Mouse (Mus musculus) urinary bladder, postnatal 10 days (tissue): ENCODE data around the gene Flt4.

Experiments used
- DNase-seq: peaks from one replicate; pipeline ENCODE4 v3.0.0; 2022; ENCODE audit warnings: low spot score

Flt4 gene

DNA sequence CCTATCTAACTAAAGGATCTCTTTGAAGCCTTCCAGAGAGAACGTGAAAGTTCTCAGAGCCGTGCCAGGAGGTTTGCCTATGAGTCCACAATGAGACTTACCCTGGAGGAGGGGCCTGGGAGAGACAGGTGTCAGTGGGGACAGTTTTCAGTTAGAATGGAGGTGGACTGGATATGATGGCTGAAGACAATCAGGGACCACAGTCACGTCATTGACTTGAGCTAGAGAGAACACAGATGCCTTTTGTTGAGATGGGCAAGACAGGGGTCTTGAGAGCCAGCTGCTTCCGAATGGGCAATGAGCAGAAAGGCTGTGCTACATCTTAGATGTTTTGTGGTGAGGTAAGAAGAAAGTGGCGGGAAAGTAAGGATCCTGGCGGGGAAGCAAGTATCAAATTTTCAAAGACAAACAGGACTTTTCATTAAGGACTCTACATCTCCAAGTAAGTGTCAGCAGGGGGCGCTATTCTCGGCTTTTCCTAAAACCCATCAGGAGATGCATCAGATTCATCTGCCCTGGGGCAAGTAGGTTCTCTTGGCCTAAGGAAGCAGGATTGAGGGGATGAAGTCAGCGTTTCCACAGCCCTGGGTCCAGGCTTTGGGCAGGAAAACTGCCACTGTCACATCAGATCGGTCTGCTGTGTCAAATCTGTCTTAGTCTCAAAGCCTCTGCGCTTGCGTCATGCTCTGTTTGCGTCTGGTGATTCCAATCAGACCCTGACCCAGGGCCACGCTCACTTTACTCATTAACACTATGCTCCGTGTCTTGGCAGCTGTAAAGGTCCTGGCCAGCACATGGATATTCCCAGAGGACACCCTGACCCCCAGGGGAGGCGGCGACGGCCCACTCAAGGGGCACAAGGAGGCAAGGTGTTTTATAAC, 41.3 kb downstream of the Flt4 start:
- no peak for DNase-seq

DNA sequence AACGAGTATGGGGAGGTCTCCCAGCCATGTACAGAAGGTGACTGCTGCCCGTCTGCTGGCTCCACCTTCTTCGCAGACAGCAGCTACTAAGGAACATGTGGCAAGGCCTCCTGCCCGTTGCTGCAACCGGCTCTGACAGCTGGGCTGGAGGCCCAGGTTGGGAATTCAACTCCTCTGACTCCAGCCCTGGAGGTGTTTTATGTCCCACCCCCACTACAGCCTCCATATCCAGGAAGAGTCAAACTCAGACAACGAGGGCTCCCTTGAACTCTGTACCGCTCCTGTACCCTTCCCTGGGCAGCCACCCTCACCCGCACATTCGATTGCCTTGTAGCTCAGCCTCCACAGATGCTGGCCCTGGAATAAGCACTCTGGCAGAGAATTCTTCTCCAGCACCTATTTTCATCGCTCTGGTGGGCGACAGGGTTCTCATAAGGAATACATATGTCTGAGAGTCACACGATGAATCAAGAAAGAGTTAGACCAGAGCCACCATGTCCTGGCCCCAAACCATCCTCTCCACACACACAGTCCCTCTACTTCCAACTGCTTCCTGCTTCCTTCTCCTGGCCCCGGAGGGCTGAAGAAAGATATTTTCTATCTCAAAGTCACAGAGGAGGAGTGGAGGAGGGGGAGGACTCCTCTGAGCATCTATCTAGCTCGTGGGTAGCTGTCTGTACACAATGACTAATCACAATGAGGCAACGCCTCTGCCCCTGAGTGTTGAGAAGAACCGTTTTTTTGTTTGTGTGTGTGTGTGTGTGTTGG, 42.1 kb downstream of the Flt4 start:
- no peak for DNase-seq

DNA sequence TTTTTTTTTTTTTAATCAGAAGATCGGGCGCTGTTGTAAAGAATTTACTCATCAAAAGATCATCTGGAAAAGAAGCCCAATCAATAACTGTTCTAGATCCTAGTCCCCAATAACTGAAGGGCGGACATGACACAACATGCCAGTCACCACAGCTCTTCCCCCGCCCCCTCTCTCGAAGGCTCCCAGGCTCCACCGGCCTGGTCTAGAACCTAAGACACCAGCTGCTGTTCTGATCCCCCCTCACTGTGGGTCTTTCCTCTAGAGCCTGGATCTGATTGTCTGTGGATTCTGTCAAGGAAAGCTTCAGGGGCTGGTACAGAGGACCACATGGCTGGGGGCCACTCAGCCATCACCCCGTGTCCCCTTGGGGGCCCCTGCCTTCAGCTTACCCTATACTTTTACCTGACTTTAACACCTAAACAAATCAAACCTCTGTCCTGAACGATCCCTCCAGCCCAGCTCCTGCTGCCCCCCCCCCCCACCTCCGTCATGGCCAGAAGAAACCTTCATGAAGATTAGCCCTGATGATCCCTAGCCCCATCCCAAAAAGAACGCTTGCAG, 42.8 kb downstream of the Flt4 start:
- DNase-seq: no peak

DNA sequence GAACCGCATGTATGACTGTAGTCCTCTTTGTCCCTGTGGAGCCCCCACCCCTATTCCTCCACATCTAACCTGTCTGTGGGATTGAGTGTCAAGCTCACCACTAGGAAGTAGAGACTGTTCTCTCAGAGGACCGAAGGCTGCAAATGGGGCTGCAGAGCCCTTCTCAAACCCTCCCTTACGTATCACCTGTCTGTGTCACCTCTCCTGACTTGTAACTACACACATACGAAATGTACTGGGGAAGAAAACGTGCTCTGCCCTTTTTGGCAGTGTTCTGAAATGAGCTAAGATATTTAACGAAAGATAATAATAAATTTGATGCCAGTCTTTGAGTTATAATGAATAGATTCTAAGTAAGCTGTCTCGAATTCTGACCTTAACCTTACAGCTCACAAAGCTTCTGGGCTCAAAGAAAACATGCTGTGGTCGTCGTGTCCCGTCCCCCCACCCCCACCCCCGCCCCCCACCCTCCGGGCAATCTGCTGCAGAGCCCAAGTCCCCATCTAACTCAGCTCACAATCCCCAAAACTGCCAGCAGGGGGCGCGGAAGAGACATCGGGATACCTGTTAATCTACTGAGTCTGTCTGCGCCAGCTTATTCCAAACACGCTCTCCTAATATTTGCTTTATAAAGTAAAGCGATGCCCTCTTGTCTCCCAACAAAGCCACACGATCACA, 43.5 kb downstream of the Flt4 start:
- DNase-seq: peak; percentile 52

DNA sequence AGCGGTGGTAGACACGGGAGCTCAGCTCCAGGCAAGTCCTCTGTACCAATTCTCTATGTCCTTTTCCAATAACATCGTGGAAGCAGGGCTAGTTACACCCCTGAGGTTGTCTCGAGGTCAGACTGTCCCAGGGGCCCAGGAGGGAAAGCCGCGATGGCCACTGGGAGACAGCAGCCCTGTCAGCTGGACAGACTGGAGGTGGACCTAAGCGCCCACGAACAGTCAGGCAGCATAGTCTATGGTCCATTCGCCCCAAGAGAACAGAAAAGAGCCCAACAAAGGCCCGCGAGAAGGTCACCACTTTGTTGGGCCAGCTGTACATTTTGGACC, 44.0 kb downstream of the Flt4 start:
- no peak for DNase-seq

DNA sequence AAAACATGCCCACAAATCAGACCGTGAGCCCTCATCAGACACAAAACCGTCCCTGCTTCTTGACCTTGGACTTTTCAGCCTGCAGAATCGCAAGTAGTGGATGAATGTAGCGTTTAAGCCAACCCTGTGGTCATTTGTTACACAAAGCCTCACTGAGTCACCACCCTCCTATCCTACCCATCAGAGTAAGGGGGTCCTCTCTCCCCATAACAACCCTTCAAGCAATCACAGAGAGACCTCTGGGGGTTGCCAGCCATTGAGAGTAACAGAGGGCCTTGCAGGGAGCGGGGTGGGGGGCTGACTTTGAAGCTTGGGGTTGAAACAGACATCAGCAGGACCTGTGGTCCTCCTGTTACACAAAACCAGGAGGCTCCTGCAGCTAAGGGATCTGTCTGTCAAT, 45.6 kb downstream of the Flt4 start:
- no peak for DNase-seq

DNA sequence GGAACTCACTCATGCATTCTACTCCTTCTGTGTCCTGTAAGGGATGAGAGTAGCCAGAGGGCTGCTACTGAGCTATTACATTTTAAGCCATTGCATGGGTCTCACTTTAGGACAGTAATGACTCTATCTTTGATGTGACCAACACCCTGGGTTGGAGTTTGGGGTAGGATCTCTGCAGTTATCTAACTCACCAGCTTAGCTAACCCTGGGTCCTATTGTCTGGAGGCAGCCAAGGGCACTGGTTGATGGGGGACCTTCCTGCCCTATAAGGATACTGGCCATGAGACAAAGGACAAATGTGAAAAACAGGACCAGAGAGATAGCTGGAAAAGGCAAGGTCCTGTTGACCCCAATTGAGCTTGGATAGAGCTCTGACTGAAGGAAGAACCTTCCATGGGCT, 46.4 kb downstream of the Flt4 start:
- no peak for DNase-seq

DNA sequence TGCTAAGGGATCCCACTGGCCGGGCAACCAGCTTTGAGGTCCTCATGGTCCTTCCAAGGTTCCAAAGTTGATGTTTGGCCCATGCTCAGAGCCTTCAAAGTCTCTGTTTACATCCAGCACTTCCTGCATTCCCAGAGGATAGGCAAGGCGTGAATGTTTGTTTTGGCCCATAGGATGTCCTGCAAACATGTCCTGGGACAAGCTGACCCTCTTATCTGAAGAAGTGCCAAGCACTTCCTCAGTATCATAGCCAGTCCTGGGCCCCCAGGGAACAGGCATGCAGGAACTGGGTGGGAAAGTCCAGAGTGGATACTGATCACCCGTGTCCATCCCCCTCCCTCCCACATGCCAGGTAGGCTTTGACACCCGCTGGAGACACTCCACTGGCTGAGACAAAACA, 49.0 kb downstream of the Flt4 start:
- DNase-seq: no peak

DNA sequence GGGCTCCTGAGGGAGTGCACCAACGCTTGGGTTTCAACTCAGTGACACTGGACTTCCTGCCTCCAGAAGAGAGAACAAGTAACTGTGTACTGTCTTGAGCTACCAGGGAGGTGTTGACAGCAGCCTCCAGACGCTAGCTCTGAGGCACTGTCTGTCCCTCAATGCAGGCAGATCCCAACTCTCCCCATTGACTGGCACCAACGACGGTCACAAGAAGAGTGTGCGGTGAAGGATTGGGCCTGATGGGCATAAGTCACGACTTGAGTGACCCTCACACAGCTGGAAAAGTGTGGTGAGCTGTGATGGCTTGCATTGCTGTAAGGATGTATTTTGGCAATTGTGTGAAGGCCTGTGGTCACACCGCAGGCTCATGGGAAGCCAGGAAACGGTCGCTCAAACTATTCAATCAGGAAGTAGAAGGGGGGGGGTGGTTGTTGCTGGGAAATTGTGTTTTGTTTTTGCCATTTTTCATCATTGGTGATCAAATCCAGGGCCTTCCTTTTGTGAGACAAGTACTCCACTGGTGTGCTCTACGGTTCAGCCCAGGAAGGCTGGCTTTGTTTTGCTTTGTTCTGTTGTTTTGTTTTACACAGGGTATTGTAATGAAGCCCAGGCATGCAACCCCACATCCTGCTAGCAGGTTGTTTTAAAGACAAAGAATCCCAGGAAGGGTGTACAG, 49.9 kb downstream of the Flt4 start:
- no peak for DNase-seq

DNA sequence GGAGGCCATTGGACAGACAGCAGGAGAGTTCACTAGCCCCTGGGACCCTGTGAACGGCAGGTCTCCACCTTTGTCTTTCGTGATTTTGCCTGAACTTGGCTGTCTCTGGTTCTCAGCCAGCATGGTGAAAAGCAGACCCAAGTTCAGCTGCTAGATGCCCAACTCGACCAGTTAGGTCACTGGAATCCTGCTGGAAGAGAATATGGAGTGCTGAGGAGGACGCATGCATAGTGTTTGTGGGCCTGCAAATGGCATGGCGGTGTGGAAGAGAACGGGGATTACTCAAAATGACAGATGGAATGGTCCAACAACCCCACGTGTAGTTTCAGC, 50.4 kb downstream of the Flt4 start:
- DNase-seq: no peak

DNA sequence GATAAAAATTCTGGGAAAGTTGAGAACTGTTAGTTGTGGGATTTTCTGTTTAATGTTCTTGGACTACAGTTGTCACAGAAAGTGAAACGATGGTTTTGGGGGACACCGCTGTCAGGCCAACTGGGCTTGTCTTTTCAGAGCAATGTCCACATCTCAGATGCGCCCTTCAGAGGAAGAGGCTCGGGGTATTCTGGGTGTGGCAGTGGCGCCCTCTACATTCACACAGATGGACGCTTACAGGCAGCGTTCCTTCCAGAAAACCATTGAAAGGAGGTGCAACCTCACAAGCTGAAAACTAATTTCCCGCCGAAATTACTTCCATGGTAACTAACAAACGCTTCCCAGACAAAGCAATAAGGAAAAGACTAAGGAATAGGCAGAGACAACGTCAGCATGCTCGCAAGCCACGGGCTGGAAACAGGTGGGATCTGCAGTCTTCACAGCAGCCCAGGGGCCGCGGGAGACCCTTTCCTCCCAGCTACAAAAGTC, 53.3 kb downstream of the Flt4 start:
- no peak for DNase-seq

DNA sequence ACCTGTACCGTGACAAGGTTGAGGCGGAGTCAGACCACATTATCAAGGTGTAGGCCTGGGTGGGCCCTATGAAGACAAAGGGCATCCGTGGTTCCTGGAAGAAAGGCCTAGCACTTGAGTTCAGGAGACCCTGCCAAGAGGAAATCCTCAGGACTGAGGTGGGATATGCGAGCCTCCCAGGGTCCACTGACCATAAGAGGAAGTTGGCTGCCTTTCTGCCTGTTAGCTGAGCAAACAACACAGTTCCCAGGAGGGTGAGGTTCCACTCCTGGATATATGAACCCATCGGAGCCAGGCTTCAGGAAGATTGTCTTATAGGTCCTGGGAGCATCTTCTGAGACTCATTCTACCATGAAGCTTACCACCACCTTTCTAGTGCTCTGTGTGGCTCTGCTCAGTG, 54.2 kb downstream of the Flt4 start, which contains the start of gene Scgb3a1:
Gene Scgb3a1, plus strand, starts transcription at position 301 of the 400 bp plus-strand sequence.
- DNase-seq: no peak

DNA sequence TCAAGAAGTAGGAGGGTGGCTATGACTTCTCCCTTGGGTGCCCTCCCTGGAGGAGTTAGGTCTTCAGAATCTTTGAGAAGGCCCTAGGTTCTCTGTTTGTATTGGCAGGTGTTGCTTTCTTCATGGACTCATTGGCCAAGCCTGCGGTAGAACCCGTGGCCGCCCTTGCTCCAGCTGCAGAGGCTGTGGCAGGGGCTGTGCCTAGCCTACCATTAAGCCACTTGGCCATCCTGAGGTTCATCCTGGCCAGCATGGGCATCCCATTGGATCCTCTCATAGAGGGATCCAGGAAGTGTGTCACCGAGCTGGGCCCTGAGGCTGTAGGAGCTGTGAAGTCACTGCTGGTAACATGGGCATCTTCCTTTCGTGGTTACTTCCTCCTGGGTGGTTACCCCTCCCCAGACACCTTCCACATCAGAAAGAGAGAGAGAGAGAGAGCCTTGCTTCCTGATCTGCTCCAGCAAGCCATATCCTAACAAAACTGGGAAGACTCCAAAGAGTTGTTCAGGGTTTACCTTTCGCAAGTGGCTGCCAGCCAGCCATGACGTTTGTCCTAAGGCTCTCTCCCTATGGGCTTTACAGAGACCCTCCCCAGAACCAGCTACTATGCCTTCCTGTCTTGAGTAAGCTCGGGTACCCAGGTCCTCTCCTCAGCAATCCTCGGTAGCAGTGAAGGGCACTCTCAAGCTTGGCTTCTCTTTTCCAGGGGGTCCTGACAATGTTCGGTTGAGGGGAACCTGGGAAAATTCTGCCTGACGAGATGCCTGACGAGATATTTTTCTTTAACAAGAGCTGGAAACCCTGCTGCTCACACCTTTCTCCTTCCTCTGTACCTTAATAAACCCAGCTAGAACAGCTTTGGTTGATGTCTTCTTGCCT, 55.4 kb downstream of the Flt4 start:
- DNase-seq: no peak

DNA sequence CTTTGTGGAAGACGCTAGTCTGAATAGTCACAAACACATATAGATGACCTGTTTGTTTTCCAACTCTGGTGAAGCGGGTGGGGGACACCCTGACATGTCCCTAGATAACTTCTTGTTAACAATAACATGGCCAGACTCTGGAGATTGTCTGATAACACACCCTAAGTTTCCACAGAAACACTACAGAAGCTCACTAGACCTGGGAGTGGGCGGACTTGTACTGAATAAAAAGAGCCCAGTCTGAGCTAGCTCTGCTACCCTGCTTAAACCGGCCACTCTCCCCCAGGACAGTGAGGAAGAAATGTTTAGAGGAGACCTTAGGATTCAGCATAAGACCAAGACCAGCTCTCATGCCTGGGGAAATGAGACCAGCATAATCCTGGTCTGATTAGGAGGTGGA, 56.4 kb downstream of the Flt4 start:
- no peak for DNase-seq

DNA sequence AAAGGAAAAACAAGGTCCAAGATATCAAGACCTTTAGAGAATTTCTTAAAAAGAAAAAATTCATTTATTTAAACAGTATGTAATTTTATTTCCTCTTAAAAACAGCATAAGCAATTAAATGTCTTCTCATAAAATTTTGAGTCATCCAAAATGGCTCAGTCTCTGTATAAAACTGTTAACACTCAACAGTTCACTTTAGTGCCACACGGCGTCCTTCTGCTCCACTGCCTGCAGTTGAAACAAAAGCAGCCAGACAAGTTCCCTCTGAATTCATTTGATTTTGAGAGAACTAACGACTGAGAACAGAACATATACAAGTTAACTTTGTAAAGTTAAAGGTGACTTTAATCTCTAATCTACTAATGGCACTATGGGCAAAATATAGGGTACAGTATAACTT, 64.4 kb downstream of the Flt4 start:
- DNase-seq: no peak

DNA sequence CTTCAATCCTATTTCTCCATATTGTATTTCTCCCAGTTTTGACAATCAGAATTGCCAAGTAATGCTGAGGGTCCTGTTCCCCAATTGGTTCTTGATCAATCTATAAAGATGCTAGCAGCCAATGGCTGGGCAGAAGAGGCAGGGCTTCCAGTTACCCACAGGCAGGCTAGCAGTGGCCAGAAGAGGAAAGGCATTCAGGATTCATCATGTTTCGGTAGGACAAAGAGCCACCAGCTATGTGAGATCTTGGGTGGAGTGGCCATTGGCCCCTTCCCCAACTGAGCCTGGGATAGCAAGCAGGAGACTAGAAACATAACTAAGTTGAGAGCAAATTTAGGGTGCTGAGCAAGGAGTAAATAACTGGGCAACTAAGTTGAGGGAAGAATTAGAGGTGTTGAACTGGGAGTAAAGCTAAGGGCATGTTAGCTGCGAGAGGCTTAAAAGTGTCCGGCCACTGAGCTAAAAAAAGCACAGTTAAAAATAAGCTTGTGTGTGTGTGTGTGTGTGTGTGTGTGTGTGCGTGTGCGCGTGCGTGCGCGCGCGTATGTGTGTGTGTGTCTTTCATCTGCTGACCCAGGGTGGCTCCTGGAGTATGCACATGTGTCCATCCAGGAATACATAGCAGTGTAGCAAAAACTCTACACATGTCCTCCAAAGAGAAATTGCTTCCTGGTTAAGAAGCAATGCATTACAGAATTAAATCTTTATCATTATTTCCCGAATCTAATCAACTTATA, 75.3 kb downstream of the Flt4 start:
- no peak for DNase-seq

DNA sequence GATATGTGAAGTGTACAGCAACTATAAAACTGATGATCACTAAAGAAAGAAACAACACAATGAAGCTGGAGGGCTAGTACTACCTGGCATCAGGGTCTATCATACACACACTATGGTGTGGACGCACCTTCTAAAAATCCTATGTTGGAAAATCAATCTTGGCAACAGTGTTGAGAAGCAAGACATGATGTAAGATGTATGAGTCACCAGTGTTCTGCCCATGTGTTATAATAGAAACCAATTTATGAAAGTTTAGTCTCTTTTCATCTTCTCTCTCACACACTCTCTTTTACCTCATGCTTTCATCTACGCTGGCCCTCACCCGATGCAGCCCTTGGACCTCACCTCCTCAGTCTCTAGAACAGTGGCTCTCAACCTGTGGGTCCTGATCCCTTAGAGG, 86.0 kb downstream of the Flt4 start:
- DNase-seq: no peak

DNA sequence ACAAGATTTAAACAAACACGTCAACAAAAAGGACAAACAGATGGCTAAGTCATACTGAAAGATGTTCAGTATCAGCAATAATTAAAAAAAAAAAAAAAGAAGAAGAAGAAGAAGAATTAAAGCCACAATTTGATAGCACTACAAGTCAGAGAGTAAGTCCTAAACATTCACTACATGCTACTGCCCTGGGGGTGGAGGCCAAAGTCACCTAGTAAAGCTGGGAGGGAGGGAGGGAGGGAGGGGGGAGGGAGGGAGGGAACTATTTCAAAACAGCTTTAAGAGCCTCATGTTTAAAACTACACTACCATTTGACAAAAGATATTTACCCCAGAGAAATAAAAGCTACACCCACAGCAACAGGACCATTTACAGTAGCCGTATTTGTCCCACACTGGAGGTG, 86.6 kb downstream of the Flt4 start:
- no peak for DNase-seq

DNA sequence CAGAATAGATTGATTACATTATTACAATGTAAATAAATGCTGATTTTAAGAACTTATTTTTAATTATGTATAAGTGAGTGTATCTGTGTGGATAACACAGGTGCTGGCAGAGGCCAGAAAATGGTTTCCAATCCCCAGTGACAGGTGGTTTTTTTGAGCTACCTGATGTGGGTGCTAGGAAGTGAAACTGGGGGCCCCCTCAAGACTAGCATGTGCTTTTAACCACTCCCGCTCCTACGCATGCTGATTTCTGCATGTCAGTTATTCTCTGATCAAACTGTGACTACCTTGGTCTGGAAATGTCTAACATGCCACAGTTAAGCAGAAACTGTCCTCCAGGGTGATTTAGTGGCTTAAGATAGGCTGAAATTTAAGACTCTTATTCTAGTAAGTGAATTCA, 87.4 kb downstream of the Flt4 start:
- no peak for DNase-seq

DNA sequence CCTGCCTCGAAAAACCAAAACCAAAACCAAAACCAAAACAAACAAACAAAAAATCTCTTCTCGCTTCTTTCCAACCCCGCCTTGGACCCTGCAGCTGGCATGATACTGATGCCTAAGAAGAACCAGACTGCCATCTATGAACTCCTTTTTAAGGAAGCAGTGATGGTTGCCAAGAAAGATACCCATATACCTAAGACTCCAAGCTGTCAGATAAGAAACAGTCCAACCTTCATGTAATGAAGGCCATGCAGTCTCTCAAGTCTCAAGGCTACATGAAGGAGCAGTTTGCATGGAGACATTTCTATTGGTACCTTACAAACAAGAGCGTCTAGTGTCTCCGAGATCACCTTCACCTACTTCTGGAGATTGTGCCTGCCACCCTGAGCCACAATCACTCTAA, 88.7 kb downstream of the Flt4 start:
- DNase-seq: no peak
